Mouse (Mus musculus) layer of hippocampus, adult 9-10 months (tissue): ENCODE results near the gene Olfr805.

ENCODE experiments used
- DNase-seq: peaks from one replicate; pipeline ENCODE4 v3.0.0; 2022; ENCODE audit warnings: low spot score

The Olfr805 gene

DNA sequence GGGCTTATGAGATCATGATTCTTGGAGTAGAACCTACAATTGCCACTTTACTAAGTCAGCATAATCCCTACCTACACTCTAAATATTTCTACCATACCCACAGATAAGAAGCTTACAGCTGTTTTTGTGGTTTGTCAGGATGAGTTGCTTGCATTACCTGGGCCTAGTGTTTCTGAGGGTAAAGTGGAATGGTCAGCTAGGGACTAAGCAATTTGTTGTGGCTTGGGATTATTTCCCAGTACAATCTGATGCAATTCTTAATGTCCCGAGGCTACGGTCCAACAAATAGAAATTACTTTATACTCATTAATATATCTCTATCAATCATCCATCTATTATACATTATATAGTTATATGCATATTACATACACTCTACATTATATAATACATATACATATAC, at the start of gene Olfr805:
Olfr805 (minus strand) TSS at position 101 of the 400 bp plus-strand sequence.
- no peak for DNase-seq

DNA sequence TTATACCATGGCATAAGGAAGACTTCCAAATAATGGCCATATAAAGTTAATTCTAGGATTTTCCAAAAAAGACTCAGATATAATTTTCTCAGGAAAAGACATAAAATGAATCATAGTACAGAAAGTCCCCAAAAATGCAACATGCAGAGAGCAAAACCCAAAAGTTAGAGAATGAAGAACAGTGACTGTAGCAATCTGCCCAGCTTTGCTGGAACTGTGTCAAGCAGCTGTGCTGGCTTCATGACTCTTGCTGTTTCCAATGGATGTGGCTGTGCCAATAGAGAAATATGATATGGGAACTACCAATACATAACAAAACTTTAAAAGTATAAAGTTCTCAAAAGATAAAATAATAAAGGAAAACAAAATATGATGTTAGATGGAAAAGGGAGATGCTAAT, 48.9 kb upstream of the Olfr805 start:
- DNase-seq, result no peak

- no peak for DNase-seq
Measured at GRCm38 (mm10) chr10:129774338-129774737, 45.2 kb upstream of the Olfr805 start, which contains the start of gene Olfr809. Gene Olfr809, plus strand, starts transcription at chr10:129774638.

DNA sequence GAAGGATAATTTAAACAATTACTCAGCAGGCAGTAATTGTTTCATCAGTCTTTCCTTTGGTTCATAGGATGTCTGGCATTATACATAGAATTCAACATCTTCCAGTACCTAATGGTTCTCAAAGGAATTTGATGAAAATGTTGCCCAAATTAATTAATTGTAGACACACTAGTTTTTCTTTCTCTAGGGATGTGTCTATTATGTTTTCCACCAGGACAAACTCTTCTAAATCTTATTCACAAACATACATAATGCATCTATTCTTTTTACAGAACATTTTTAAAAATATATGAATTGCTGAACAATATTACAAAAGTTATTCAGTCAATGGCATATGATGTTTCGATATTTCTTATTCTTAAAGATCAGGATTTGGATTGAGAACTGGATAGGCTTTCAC, 36.0 kb upstream of the Olfr805 start, which contains the start of gene Olfr808:
Olfr808 (plus strand) TSS at position 301 of the 400 bp plus-strand sequence.
- no peak for DNase-seq

- no peak for DNase-seq
Measured at GRCm38 (mm10) chr10:129757693-129758092, 28.5 kb upstream of the Olfr805 start, which contains the start of gene Olfr807. Gene Olfr807, minus strand, starts transcription at chr10:129757793.

DNA sequence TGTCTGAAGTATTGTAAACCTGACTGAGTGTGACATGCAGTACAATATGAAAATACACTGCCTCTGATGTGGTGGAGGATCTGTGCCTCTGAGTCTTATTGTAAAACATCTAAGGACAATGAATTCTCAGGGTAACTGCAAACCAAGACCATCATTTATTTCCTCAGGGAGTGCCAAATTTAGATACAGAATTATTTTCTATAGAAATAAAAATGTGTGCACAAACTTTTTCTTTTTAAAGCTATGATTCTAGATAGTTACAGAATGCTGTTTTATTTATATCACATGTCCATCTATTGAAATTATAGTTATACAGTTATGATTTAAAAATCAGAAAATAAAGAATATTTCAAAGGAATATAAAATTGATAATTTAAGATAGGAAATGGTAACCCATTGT, 12.6 kb upstream of the Olfr805 start, which contains the start of gene Olfr806:
Olfr806 (minus strand) TSS at position 101 of the 400 bp plus-strand sequence.
- no peak for DNase-seq

DNA sequence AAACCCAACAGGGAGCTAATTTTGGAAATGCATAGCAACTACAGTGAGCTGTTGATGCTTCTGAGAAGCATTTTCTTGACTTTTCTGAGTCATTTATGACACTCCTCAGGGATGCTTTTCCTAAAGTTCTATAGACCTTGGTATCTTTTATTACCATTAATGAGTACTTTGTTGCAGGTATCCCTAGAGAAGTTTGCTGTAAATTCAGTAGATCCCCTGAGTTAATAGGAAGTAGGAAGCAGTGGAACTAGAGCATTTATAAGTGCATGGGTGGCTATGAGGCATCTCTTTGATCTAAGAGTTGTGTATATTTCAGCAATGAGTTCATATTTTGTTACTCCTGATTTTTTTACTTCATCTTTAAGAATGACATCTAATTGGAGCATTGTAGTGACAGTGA, 26.3 kb downstream of the Olfr805 start, which contains the start of gene Olfr804:
Olfr804 (plus strand) TSS at position 301 of the 400 bp plus-strand sequence.
- DNase-seq, result no peak

DNA sequence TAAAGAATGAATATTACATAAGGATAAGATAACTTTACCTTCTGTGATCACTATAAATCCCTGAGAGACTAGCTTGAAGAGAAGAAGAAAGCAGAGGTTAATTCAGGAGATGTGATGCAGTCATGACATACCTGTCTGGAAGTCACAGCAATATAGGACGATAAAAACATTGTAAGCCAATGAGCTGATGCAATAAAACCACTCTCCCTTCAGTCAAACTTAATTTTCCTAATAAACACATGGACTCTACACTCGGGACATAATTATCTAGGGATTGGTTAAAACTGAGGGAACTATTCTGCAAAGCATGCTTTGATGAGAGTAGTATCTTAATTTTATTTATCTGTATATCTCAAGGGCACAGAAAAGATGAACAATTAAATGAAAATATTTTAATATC, 35.0 kb downstream of the Olfr805 start, which contains the start of gene Olfr803:
Olfr803 (minus strand) TSS at position 101 of the 400 bp plus-strand sequence.
- no peak for DNase-seq

DNA sequence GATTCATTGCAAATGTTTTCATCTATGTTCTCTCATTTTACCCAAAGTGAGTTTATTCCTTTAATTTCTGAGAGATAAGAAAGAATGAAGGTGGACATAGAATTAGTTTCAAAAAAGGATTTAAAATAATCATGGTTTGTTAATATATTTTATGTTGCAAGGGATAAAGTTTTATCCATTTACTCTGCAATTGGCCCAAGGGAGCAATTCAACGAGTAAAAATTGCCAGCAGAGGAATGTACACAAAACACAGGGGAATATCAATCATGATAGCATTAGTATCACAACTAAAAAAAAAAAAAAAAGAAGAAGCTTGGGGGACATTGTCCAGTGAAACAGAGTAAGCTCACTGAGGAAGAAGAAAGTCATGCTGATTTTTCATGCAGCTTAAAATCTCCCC, 41.1 kb downstream of the Olfr805 start, which contains the start of gene Olfr802:
Olfr802 (minus strand) TSS at position 101 of the 400 bp plus-strand sequence.
- no peak for DNase-seq

- no peak for DNase-seq
Measured at GRCm38 (mm10) chr10:129673765-129674164, 55.4 kb downstream of the Olfr805 start, which contains the start of gene Olfr801. Gene Olfr801, minus strand, starts transcription at chr10:129673865.
